Mouse (Mus musculus) cortical plate, adult 2 months (tissue): Measurements from ENCODE around the gene Sirpa.

Experiments
- CTCF ChIP-seq: fragments of 200-500 bp; IDR thresholded peaks from 2 replicates; pipeline ENCODE4 v1.5.1; 2011; ENCODE audit warnings: mild to moderate bottlenecking, control low read depth, low read length; ENCODE audit not compliant: insufficient read depth; ENCODE audit errors: extremely low read depth
- POLR2A ChIP-seq: fragments of 200-500 bp; IDR thresholded peaks from 2 replicates; pipeline ENCODE4 v1.6.1; 2011; ENCODE audit warnings: mild to moderate bottlenecking, low read length, control low read depth; ENCODE audit not compliant: insufficient read depth; ENCODE audit errors: extremely low read depth

DNA sequence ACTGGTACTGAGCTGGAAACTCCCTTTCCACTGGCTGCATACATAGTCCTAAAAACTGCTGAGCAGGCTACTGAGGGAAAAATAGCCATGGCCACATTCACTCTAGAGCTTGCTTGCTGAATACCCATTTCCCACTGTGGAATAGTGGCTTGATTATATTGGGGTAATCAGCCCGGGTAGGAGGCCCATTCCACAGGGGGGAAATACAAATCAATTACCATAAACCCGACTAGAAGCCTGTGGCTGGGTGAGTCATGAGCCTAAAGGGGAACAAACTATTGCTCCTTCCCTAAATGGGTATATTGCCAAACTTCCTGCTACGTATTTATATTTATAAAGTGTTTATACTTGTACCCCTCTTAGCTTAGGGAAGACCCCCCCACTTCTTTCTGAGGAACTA is 45.9 kb upstream of the Sirpa start:
- TF ChIP-seq CTCF, result no peak
- no peak for TF ChIP-seq POLR2A
